Mouse (Mus musculus) lung, postnatal 0 days (tissue): Measurements from ENCODE around the gene Creb3l1.

Experiments used
- CTCF ChIP-seq: IDR thresholded peaks from 2 replicates; pipeline ENCODE4 v1.5.1; 2016; ENCODE audit warnings: antibody characterized with exemption, mild to moderate bottlenecking
- EP300 ChIP-seq: IDR thresholded peaks from 2 replicates; pipeline ENCODE4 v1.6.1; 2016; ENCODE audit warnings: antibody characterized with exemption, mild to moderate bottlenecking, control low read depth

DNA sequence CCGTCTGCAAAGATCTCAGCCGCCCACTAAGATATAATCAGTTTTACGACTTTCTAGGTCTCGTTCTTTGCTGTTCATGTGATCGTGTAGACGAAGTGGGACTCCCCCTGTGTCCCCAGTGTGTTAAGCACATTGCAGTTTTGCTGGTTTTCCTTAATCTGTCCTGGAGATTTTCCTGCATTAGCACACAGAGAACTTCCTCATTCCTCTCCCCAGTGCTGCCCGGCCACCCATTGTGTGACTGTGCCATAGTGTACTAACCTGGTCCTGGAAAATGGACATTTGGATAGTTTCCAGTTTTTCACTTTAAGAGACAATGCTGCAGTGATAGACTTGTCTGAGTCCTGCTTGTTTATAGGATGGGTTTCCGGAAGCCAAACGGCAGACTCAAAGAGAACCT is 10.0 kb upstream of the Creb3l1 start:
- no peak for TF ChIP-seq CTCF
- TF ChIP-seq EP300 = no peak
